Mouse (Mus musculus): ENCODE data around the gene Ndufb7. TPM values are rescaled to one million over a fixed set of nuclear protein-coding genes. Genes with fewer than 3 reads are reported as not detected.

Gene Ndufb7
- polyA plus RNA-seq, 1 experiment: 294 TPM

- TF ChIP-seq POLR2A (IDR thresholded peaks at IDR 0.05; ENCODE audit: borderline replicate concordance, extremely low read depth, insufficient read depth, insufficient read length, poor library complexity, severe bottlenecking): no peak
- TF ChIP-seq CTCF (IDR thresholded peaks at IDR 0.05; ENCODE audit: borderline replicate concordance, extremely low read depth, insufficient read depth, insufficient read length): no peak
- DNase-seq (ENCODE audit: low read depth): no peak
Observed at GRCm38 (mm10) chr8:83609547-83610180, 43.2 kb downstream of the Ndufb7 start.

DNA sequence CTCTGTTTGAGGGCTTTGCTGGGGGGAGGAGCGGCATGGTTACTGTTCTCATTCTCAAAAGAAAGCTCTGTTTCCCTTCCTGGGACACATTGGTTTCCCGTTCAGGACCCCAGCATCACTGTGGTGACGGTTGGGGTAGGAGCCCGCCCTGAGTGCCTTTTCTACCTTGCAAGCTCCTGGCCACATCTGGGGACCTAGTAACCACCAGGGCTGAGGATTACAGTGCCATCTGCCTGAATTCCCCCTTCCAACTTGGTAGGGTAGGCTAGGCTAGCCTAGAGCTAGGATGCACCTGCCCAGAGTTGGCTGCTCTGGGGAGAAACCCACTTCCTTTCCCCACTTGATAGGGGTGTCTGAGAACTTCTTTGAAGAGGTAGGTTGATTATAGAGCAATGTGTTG lies 45.5 kb downstream of the Ndufb7 start:
- TF ChIP-seq CTCF (IDR thresholded peaks at IDR 0.05; ENCODE audit: borderline replicate concordance, extremely low read depth, insufficient read depth, insufficient read length): no peak
- TF ChIP-seq POLR2A (IDR thresholded peaks at IDR 0.05; ENCODE audit: borderline replicate concordance, extremely low read depth, insufficient read depth, insufficient read length, poor library complexity, severe bottlenecking): no peak
- DNase-seq (ENCODE audit: low read depth): no peak

DNA sequence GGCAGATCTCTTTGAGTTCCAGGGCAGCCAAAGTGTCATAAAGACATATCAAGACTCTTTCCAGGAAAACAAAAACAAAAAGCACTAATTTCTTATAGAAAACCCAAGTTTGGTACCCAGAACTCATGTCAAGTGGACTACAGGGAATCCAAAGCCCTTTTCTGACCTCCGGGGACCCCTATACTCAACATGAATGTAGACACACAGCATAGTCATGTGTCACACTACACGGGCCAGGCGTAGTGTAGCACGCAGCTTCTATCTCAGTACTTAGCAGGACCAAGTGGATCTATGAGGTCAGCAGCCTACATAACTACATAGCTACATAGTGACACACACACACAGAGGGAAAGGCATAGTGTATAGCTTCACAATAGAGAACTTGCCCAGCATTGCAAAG lies 47.2 kb downstream of the Ndufb7 start:
- DNase-seq (ENCODE audit: low read depth): no peak
- TF ChIP-seq CTCF (IDR thresholded peaks at IDR 0.05; ENCODE audit: borderline replicate concordance, extremely low read depth, insufficient read depth, insufficient read length) (no peak), POLR2A (IDR thresholded peaks at IDR 0.05; ENCODE audit: borderline replicate concordance, extremely low read depth, insufficient read depth, insufficient read length, poor library complexity, severe bottlenecking) (no peak)

- TF ChIP-seq POLR2A (IDR thresholded peaks at IDR 0.05; ENCODE audit: borderline replicate concordance, extremely low read depth, insufficient read depth, insufficient read length, poor library complexity, severe bottlenecking) (no peak), CTCF (IDR thresholded peaks at IDR 0.05; ENCODE audit: borderline replicate concordance, extremely low read depth, insufficient read depth, insufficient read length) (no peak)
- no peak for DNase-seq (ENCODE audit: low read depth)
Observed at GRCm38 (mm10) chr8:83616625-83617024, 50.2 kb downstream of the Ndufb7 start.

DNA sequence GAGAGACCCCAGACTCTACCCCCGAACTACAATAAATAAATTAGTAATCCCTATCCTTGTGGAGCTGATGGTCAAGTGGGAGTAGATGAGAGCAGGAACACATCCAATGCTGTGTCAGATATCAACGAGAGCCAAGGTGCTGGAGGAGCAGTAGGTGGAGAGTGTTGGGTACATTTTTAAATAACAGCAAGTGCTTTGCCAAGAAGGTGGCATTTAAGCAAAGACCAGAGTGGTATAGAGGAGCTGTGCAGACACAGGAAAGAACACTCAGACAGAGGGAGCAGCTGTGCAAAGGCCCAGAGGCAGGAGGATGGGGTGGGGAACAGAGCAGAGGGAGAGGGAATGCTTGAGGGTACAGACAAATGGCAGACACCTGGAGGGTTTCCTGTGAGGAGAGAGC lies 50.6 kb downstream of the Ndufb7 start:
- no peak for TF ChIP-seq POLR2A (IDR thresholded peaks at IDR 0.05; ENCODE audit: borderline replicate concordance, extremely low read depth, insufficient read depth, insufficient read length, poor library complexity, severe bottlenecking)
- TF ChIP-seq CTCF (IDR thresholded peaks at IDR 0.05; ENCODE audit: borderline replicate concordance, extremely low read depth, insufficient read depth, insufficient read length): no peak
- DNase-seq (ENCODE audit: low read depth): no peak

GRCm38 (mm10) chr8:83618566-83618965 lies 52.1 kb downstream of the Ndufb7 start:
- no peak for TF ChIP-seq POLR2A (IDR thresholded peaks at IDR 0.05; ENCODE audit: borderline replicate concordance, extremely low read depth, insufficient read depth, insufficient read length, poor library complexity, severe bottlenecking)
- TF ChIP-seq CTCF (IDR thresholded peaks at IDR 0.05; ENCODE audit: borderline replicate concordance, extremely low read depth, insufficient read depth, insufficient read length): no peak
- DNase-seq (ENCODE audit: low read depth): no peak

- TF ChIP-seq POLR2A (IDR thresholded peaks at IDR 0.05; ENCODE audit: borderline replicate concordance, extremely low read depth, insufficient read depth, insufficient read length, poor library complexity, severe bottlenecking) (no peak), CTCF (IDR thresholded peaks at IDR 0.05; ENCODE audit: borderline replicate concordance, extremely low read depth, insufficient read depth, insufficient read length) (no peak)
- DNase-seq (ENCODE audit: low read depth): no peak
Observed at GRCm38 (mm10) chr8:83619568-83620285, 53.3 kb downstream of the Ndufb7 start.

Other genes starting within 250 kb of the Ndufb7 start
- 20.3 and 21.8 TPM in 2 replicates for gene Elmod2, start 234.2 kb upstream of the Ndufb7 start, polyA plus RNA-seq (2012; rRNA removed)
- not detected in 2 replicates for gene Mgat4d, start 218.2 kb upstream of the Ndufb7 start, polyA plus RNA-seq (2012; rRNA removed)
- 5.0 and 7.1 TPM in 2 replicates for gene Clgn, start 176.8 kb upstream of the Ndufb7 start, polyA plus RNA-seq (2012; rRNA removed)
- gene Scoc, start 108.3 kb upstream of the Ndufb7 start, polyA plus RNA-seq (2012; rRNA removed): 138 and 160 TPM in 2 replicates
- 0.10 and 0.15 TPM in 2 replicates for gene Olfr370, start 30.9 kb upstream of the Ndufb7 start, polyA plus RNA-seq (2012; rRNA removed)
- gene Tecr, start 41.3 kb downstream of the Ndufb7 start, polyA plus RNA-seq (2012; rRNA removed): 913 and 1,191 TPM in 2 replicates
- 35.1 and 38.0 TPM in 2 replicates for gene Dnajb1, start 41.5 kb downstream of the Ndufb7 start, polyA plus RNA-seq (2012; rRNA removed)
- gene Gipc1, start 86.0 kb downstream of the Ndufb7 start, polyA plus RNA-seq (2012; rRNA removed): 91.4 and 105 TPM in 2 replicates
- 1.1 and 1.4 TPM in 2 replicates for gene Ptger1, start 100.0 kb downstream of the Ndufb7 start, polyA plus RNA-seq (2012; rRNA removed)
- 65.5 and 74.6 TPM in 2 replicates for gene Pkn1, start 132.5 kb downstream of the Ndufb7 start, polyA plus RNA-seq (2012; rRNA removed)
- gene Ddx39, start 148.5 kb downstream of the Ndufb7 start, polyA plus RNA-seq (2012; rRNA removed): 74.5 and 98.3 TPM in 2 replicates
- gene Adgre5, start 174.7 kb downstream of the Ndufb7 start, polyA plus RNA-seq (2012; rRNA removed): 16.0 and 21.3 TPM in 2 replicates